Mouse (Mus musculus): ENCODE results near the gene Olfr55. TPM values are rescaled to one million over a fixed set of nuclear protein-coding genes. Genes with fewer than 3 reads are reported as not detected.
"Not testable (repeated sequence)": the region's sequence is repeated elsewhere in the genome, so short reads cannot be mapped to it uniquely, and the experiment has no call there.

Gene Olfr55
- 0.04 and 0.05 TPM in 2 replicates for polyA plus RNA-seq (2014; fragmentation: Nextera tagmentation; extraction: Ambion mirVana)

- 77% methylated on average over 1 of the region's 1 CpGs for WGBS
- H3K27me3 ChIP-seq (ENCODE audit: control insufficient read depth, insufficient read depth, low read length); ATAC-seq (ENCODE audit: low FRiP score); H3K4me2 ChIP-seq (replicated peaks; ENCODE audit: low read depth, low read length); DNase-seq (ENCODE audit: low spot score); H3K4me1 ChIP-seq (replicated peaks; ENCODE audit: control insufficient read depth, insufficient read depth, low read length); H3K36me3 ChIP-seq (ENCODE audit: control insufficient read depth, insufficient read depth, low read length); H3K27ac ChIP-seq (ENCODE audit: low read depth, low read length); H3K4me3 ChIP-seq (ENCODE audit: low read depth, low read length); H3K9me3 ChIP-seq (ENCODE audit: control insufficient read depth, low read length); H3K9ac ChIP-seq (ENCODE audit: low read depth, low read length): not testable (repeated sequence)
Measured at GRCm38 (mm10) chr17:33168147-33168546, at the start of gene Olfr55. Gene Olfr55 (plus strand): TSS chr17:33168447.

GRCm38 (mm10) chr17:33124546-33124945, 43.7 kb upstream of the Olfr55 start:
- Histone ChIP-seq H3K4me2 (replicated peaks; ENCODE audit: low read depth, low read length) (no peak overlapping the region), H3K27me3 (ENCODE audit: control insufficient read depth, insufficient read depth, low read length) (no peaks in the 10 kb centered on the region), H3K9ac (ENCODE audit: low read depth, low read length) (no peak overlapping the region), H3K9me3 (ENCODE audit: control insufficient read depth, low read length) (no peaks in the 10 kb centered on the region), H3K4me3 (ENCODE audit: low read depth, low read length) (no peak overlapping the region), H3K27ac (ENCODE audit: low read depth, low read length) (no peak overlapping the region), H3K4me1 (replicated peaks; ENCODE audit: control insufficient read depth, insufficient read depth, low read length) (no peaks in the 10 kb centered on the region), H3K36me3 (ENCODE audit: control insufficient read depth, insufficient read depth, low read length) (no peaks in the 10 kb centered on the region)
- ATAC-seq (ENCODE audit: low FRiP score) (no peak), DNase-seq (ENCODE audit: low spot score) (no peak)

- no peaks in the 10 kb centered on the region for H3K36me3 ChIP-seq (ENCODE audit: control insufficient read depth, insufficient read depth, low read length)
- ATAC-seq (ENCODE audit: low FRiP score) (no peak), DNase-seq (ENCODE audit: low spot score) (no peak)
- no peaks in the 10 kb centered on the region for H3K4me1 ChIP-seq (replicated peaks; ENCODE audit: control insufficient read depth, insufficient read depth, low read length)
- no peaks in the 10 kb centered on the region for H3K27me3 ChIP-seq (ENCODE audit: control insufficient read depth, insufficient read depth, low read length)
- H3K9me3 ChIP-seq (ENCODE audit: control insufficient read depth, low read length) = no peaks in the 10 kb centered on the region
- no peak overlapping the region for H3K4me3 ChIP-seq (ENCODE audit: low read depth, low read length)
- H3K27ac ChIP-seq (ENCODE audit: low read depth, low read length) = no peak overlapping the region
- 70% methylated on average over 2 of the region's 2 CpGs for WGBS
- no peak overlapping the region for H3K9ac ChIP-seq (ENCODE audit: low read depth, low read length)
- no peak overlapping the region for H3K4me2 ChIP-seq (replicated peaks; ENCODE audit: low read depth, low read length)
Measured at GRCm38 (mm10) chr17:33126257-33126656, 42.0 kb upstream of the Olfr55 start.

- Histone ChIP-seq H3K9me3 (ENCODE audit: control insufficient read depth, low read length) (no peaks in the 10 kb centered on the region; the same call in 1 of the 2 replicates), H3K36me3 (ENCODE audit: control insufficient read depth, insufficient read depth, low read length) (no peaks in the 10 kb centered on the region), H3K27ac (ENCODE audit: low read depth, low read length) (no peak within 1 kb of the TSS), H3K4me1 (replicated peaks; ENCODE audit: control insufficient read depth, insufficient read depth, low read length) (no peaks in the 10 kb centered on the region), H3K27me3 (ENCODE audit: control insufficient read depth, insufficient read depth, low read length) (no peaks in the 10 kb centered on the region), H3K9ac (ENCODE audit: low read depth, low read length) (no peak within 1 kb of the TSS), H3K4me2 (replicated peaks; ENCODE audit: low read depth, low read length) (no peak within 1 kb of the TSS), H3K4me3 (ENCODE audit: low read depth, low read length) (no peak within 1 kb of the TSS)
- ATAC-seq (ENCODE audit: low FRiP score) = no peak
- no peak for DNase-seq (ENCODE audit: low spot score)
- WGBS = 75% methylated on average over 18 of the region's 18 CpGs
Measured at GRCm38 (mm10) chr17:33139261-33139820, 28.9 kb upstream of the Olfr55 start, which contains the start of gene Morc2b. Gene Morc2b (minus strand): TSS chr17:33139683.

- not testable (repeated sequence) for H3K27me3 ChIP-seq (ENCODE audit: control insufficient read depth, insufficient read depth, low read length); H3K4me2 ChIP-seq (replicated peaks; ENCODE audit: low read depth, low read length); H3K4me1 ChIP-seq (replicated peaks; ENCODE audit: control insufficient read depth, insufficient read depth, low read length); H3K9me3 ChIP-seq (ENCODE audit: control insufficient read depth, low read length); H3K9ac ChIP-seq (ENCODE audit: low read depth, low read length); H3K27ac ChIP-seq (ENCODE audit: low read depth, low read length); ATAC-seq (ENCODE audit: low FRiP score); H3K36me3 ChIP-seq (ENCODE audit: control insufficient read depth, insufficient read depth, low read length); H3K4me3 ChIP-seq (ENCODE audit: low read depth, low read length); DNase-seq (ENCODE audit: low spot score)
- WGBS = no CpG with 5 or more reads among the region's 2 CpGs
Measured at GRCm38 (mm10) chr17:33191002-33191401, 22.8 kb downstream of the Olfr55 start, which contains the start of gene Olfr239. Gene Olfr239 (plus strand): TSS chr17:33191302.

- DNase-seq (ENCODE audit: low spot score) (no peak), ATAC-seq (ENCODE audit: low FRiP score) (no peak)
- Histone ChIP-seq H3K27ac (ENCODE audit: low read depth, low read length) (no peak within 1 kb of the TSS), H3K9me3 (ENCODE audit: control insufficient read depth, low read length) (no peaks in the 10 kb centered on the region), H3K4me2 (replicated peaks; ENCODE audit: low read depth, low read length) (no peak within 1 kb of the TSS), H3K9ac (ENCODE audit: low read depth, low read length) (no peak within 1 kb of the TSS), H3K36me3 (ENCODE audit: control insufficient read depth, insufficient read depth, low read length) (no peaks in the 10 kb centered on the region), H3K4me1 (replicated peaks; ENCODE audit: control insufficient read depth, insufficient read depth, low read length) (no peaks in the 10 kb centered on the region), H3K4me3 (ENCODE audit: low read depth, low read length) (no peak within 1 kb of the TSS), H3K27me3 (ENCODE audit: control insufficient read depth, insufficient read depth, low read length) (no peaks in the 10 kb centered on the region)
- WGBS = 87% methylated on average over 2 of the region's 2 CpGs
Measured at GRCm38 (mm10) chr17:33221590-33221989, 53.3 kb downstream of the Olfr55 start, which contains the start of gene Olfr1564. Gene Olfr1564 (minus strand): TSS chr17:33221690.

Other genes starting within 250 kb of the Olfr55 start
- gene Cyp4f13, start 221.0 kb upstream of the Olfr55 start, polyA plus RNA-seq (2014; fragmentation: Nextera tagmentation; extraction: Ambion mirVana) = 3.1 and 5.5 TPM in 2 replicates
- gene Zfp472, start 202.6 kb upstream of the Olfr55 start, polyA plus RNA-seq (2014; fragmentation: Nextera tagmentation; extraction: Ambion mirVana) = 13.4 TPM in 2 replicates
- 18.5 and 18.6 TPM in 2 replicates for gene Zfp952, start 175.3 kb upstream of the Olfr55 start, polyA plus RNA-seq (2014; fragmentation: Nextera tagmentation; extraction: Ambion mirVana)
- gene Zfp763, start 135.0 kb upstream of the Olfr55 start, polyA plus RNA-seq (2014; fragmentation: Nextera tagmentation; extraction: Ambion mirVana) = 20.6 and 24.5 TPM in 2 replicates
- not detected in 2 replicates for gene 4921501E09Rik, start 100.4 kb upstream of the Olfr55 start, polyA plus RNA-seq (2014; fragmentation: Nextera tagmentation; extraction: Ambion mirVana)
- gene Zfp563, start 79.1 kb upstream of the Olfr55 start, polyA plus RNA-seq (2014; fragmentation: Nextera tagmentation; extraction: Ambion mirVana) = 11.4 and 15.2 TPM in 2 replicates
- 0.14 and 0.22 TPM in 2 replicates for gene Morc2b, start 28.8 kb upstream of the Olfr55 start, polyA plus RNA-seq (2014; fragmentation: Nextera tagmentation; extraction: Ambion mirVana)
- not detected in 2 replicates for gene Olfr239, start 22.9 kb downstream of the Olfr55 start, polyA plus RNA-seq (2014; fragmentation: Nextera tagmentation; extraction: Ambion mirVana)
- gene Olfr1564, start 53.2 kb downstream of the Olfr55 start, polyA plus RNA-seq (2014; fragmentation: Nextera tagmentation; extraction: Ambion mirVana) = 0.06 TPM in 1 of 2 replicates, not detected in the other
- gene Zfp955a, start 86.7 kb downstream of the Olfr55 start, polyA plus RNA-seq (2014; fragmentation: Nextera tagmentation; extraction: Ambion mirVana) = 18.9 and 20.7 TPM in 2 replicates
- 0.03 and 0.05 TPM in 2 replicates for gene Olfr63, start 96.2 kb downstream of the Olfr55 start, polyA plus RNA-seq (2014; fragmentation: Nextera tagmentation; extraction: Ambion mirVana)
- gene Zfp955b, start 121.1 kb downstream of the Olfr55 start, polyA plus RNA-seq (2014; fragmentation: Nextera tagmentation; extraction: Ambion mirVana) = 9.8 and 10.4 TPM in 2 replicates
- gene Zfp81, start 190.4 kb downstream of the Olfr55 start, polyA plus RNA-seq (2014; fragmentation: Nextera tagmentation; extraction: Ambion mirVana) = 15.6 and 18.5 TPM in 2 replicates
- 21.6 and 23.7 TPM in 2 replicates for gene Zfp101, start 226.2 kb downstream of the Olfr55 start, polyA plus RNA-seq (2014; fragmentation: Nextera tagmentation; extraction: Ambion mirVana)